Mouse (Mus musculus): ENCODE data around the gene Dock9. TPM values are rescaled to one million over a fixed set of nuclear protein-coding genes. Genes with fewer than 3 reads are reported as not detected.

Dock9 gene
- polyA plus RNA-seq, 1 experiment: 41.9 TPM

DNA sequence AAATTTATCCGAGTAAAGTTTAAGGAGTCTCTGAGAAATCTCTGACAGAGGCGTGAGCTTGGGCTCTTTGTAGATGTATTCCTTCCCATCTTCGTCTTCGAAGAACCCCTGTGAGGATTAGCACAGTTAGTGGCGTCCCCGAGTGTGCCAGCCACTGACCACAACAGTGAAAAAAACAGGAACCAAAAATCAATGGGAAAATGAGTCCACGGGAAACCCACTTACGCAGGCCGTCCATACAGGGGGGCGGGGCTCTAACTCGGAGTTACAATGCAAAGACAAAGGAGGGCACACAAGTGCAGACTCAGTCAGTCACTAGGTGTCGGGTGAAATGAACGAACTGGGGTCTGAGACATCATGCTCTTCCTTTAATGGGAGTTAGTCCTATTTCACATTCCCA, 238.6 kb downstream of the Dock9 start:
- H3K4me3 ChIP-seq (ENCODE audit: insufficient read depth, low read depth, low read length): no peak overlapping the region
- TF ChIP-seq CTCF (conservative IDR thresholded peaks at IDR 0.05; ENCODE audit: insufficient read depth, insufficient read length, low read depth, low read length): no peak
- no peak for TF ChIP-seq POLR2A (IDR thresholded peaks at IDR 0.05; ENCODE audit: low read depth, low read length)
- peaks cover 2% of the 10 kb centered on the region for H3K36me3 ChIP-seq (ENCODE audit: control insufficient read depth, insufficient read depth, low read length)
- H3K4me1 ChIP-seq (ENCODE audit: control insufficient read depth, insufficient read depth, low read length): no peaks in the 10 kb centered on the region
- H3K27ac ChIP-seq (ENCODE audit: insufficient read depth, low read depth, low read length): no peak overlapping the region
- WGBS: 83% methylated on average over 13 of the region's 13 CpGs
- no peaks in the 10 kb centered on the region for H3K27me3 ChIP-seq (replicated peaks; ENCODE audit: control insufficient read depth, insufficient read depth, low read length)
- no peak for DNase-seq

DNA sequence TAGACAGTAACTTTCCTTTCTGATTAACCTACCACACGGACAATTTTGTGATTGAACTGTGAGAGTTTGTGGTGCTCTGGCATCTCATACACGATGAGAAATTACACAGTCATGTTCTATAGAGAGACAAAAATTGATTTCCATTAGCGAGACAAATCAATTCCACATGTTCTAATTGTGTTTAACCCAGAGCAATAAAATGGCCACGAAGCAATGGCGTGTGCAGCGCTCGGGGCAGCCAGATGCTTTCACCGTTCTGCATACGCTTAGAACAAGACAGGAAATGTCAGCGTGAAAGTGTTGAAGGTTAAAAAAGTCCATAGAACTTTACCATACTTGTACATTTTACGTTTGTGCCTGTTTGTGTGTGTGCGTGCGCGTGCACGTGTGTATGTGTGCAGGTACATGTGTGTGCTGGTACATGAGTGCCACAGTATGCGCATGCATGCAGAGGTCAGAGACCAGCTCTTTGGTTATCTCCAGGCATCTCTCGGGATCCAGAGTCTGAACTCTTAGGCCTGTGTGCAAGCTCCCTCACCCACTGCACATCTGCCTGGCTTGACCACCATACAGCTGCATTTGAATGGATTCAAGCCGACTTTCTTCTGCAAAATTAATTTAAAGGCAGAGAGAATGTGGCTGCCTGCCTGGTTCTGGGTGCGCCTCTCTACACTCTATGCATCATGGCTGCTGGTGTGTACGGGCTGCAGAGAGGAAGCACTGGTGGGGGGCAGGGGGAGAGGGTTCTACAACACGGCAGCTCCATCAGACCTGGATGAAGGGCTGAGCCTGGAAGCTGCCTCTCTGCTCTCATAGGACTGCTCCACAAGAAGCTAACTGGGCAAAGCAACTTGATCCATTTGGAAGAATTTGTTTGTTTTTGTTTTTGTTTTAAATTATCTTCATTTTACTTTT, 241.0 kb downstream of the Dock9 start:
- 92% methylated on average over 21 of the region's 21 CpGs for WGBS
- no peak overlapping the region for H3K4me3 ChIP-seq (ENCODE audit: insufficient read depth, low read depth, low read length)
- no peak for DNase-seq
- H3K36me3 ChIP-seq (ENCODE audit: control insufficient read depth, insufficient read depth, low read length): peaks cover 2% of the 10 kb centered on the region
- H3K27me3 ChIP-seq (replicated peaks; ENCODE audit: control insufficient read depth, insufficient read depth, low read length): no peaks in the 10 kb centered on the region
- H3K27ac ChIP-seq (ENCODE audit: insufficient read depth, low read depth, low read length): no peak overlapping the region
- H3K4me1 ChIP-seq (ENCODE audit: control insufficient read depth, insufficient read depth, low read length): no peaks in the 10 kb centered on the region
- TF ChIP-seq POLR2A (IDR thresholded peaks at IDR 0.05; ENCODE audit: low read depth, low read length) (no peak), CTCF (conservative IDR thresholded peaks at IDR 0.05; ENCODE audit: insufficient read depth, insufficient read length, low read depth, low read length) (no peak)

DNA sequence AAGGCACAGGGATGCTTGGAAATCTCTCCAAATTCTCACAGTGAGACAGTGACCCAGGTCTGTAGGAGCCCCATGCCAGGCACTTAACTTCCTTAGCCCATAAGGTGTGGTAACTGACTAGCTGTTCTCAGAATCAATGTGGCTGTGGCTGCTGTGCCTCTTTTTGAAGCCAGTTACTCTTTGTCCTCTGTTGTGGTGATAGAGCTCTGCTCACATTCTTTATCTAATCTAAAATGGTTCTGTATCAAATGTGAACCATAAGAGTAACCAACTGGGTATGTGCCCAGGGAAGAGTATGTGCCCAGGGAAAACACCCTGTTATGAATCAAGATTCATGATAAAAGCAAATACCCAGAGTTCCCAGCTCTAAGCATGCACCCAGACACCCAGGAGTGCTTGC, 243.9 kb downstream of the Dock9 start:
- Histone ChIP-seq H3K27me3 (replicated peaks; ENCODE audit: control insufficient read depth, insufficient read depth, low read length) (no peaks in the 10 kb centered on the region), H3K36me3 (ENCODE audit: control insufficient read depth, insufficient read depth, low read length) (peaks cover 3% of the 10 kb centered on the region), H3K27ac (ENCODE audit: insufficient read depth, low read depth, low read length) (no peak overlapping the region), H3K4me3 (ENCODE audit: insufficient read depth, low read depth, low read length) (no peak overlapping the region), H3K4me1 (ENCODE audit: control insufficient read depth, insufficient read depth, low read length) (no peaks in the 10 kb centered on the region)
- TF ChIP-seq CTCF (conservative IDR thresholded peaks at IDR 0.05; ENCODE audit: insufficient read depth, insufficient read length, low read depth, low read length) (no peak), POLR2A (IDR thresholded peaks at IDR 0.05; ENCODE audit: low read depth, low read length) (no peak)
- no peak for DNase-seq

DNA sequence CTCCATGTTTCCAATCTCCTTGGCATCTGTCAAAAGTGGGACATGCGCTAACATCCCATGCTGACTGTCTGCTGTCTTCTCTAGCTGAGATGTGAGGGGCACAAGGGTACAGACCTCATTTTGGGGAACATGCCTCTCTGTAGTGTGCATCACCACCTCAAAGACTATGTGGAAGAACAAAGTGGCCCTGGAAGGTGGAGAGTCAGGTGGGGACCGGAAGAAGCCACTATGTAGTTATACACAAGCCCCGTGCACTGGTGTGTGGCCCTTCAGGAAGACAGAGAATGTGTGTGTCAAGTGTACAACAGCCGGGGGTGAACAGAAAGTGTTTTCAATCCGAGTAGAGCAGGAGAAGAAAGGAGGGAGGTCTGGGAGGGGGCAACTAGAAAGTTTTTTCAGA, 245.1 kb downstream of the Dock9 start:
- Histone ChIP-seq H3K36me3 (ENCODE audit: control insufficient read depth, insufficient read depth, low read length) (peaks cover 3% of the 10 kb centered on the region), H3K4me3 (ENCODE audit: insufficient read depth, low read depth, low read length) (no peak overlapping the region), H3K27ac (ENCODE audit: insufficient read depth, low read depth, low read length) (no peak overlapping the region), H3K4me1 (ENCODE audit: control insufficient read depth, insufficient read depth, low read length) (no peaks in the 10 kb centered on the region), H3K27me3 (replicated peaks; ENCODE audit: control insufficient read depth, insufficient read depth, low read length) (no peaks in the 10 kb centered on the region)
- no peak for DNase-seq
- TF ChIP-seq CTCF (conservative IDR thresholded peaks at IDR 0.05; ENCODE audit: insufficient read depth, insufficient read length, low read depth, low read length): no peak
- no peak for TF ChIP-seq POLR2A (IDR thresholded peaks at IDR 0.05; ENCODE audit: low read depth, low read length)
- 86% methylated on average over 5 of the region's 5 CpGs for WGBS

DNA sequence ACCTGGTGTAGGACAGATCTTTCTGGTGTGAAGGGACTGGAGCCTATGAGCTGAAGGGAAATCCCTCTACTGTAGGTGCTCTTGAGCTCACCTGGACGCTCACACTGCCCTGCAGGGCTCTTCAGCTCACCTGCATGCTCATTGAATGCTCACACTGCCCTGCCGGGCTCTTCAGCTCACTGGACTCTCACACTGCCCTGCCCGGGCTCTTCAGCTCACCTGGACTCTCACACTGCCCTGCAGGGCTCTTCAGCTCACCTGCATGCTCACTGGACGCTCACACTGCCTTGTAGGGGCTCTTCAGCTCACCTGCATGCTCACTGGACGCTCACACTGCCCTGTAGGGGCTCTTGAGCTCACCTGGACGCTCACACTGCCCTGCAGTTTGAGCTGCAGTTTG, 247.8 kb downstream of the Dock9 start:
- no peaks in the 10 kb centered on the region for H3K27me3 ChIP-seq (replicated peaks; ENCODE audit: control insufficient read depth, insufficient read depth, low read length)
- TF ChIP-seq CTCF (conservative IDR thresholded peaks at IDR 0.05; ENCODE audit: insufficient read depth, insufficient read length, low read depth, low read length) (no peak), POLR2A (IDR thresholded peaks at IDR 0.05; ENCODE audit: low read depth, low read length) (no peak)
- no peak overlapping the region for H3K27ac ChIP-seq (ENCODE audit: insufficient read depth, low read depth, low read length)
- 94% methylated on average over 6 of the region's 6 CpGs for WGBS
- H3K4me1 ChIP-seq (ENCODE audit: control insufficient read depth, insufficient read depth, low read length): peaks cover 3% of the 10 kb centered on the region; the same call in 1 of the 2 replicates
- no peak overlapping the region for H3K4me3 ChIP-seq (ENCODE audit: insufficient read depth, low read depth, low read length)
- no peak for DNase-seq
- peaks cover 3% of the 10 kb centered on the region for H3K36me3 ChIP-seq (ENCODE audit: control insufficient read depth, insufficient read depth, low read length)

DNA sequence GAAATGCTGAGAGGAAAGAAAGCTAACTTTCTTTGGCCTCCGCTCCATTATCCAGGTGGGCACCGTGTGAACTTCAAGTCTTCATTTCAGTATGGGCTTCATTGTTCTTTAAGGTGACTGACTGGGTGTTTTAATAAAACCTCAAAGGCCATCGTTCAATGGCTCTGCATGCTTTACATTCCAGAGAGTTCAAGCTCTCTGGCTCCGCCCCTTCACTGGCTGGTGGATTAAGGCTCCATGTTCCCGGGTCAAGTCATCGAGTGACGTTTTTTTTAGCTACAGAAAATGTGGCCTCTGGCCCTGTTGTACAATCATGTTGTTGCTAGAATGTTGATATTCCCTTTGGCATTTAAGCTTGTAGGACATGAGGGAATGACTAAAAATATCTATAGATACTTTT, 249.9 kb downstream of the Dock9 start:
- peaks cover 3% of the 10 kb centered on the region; the same call in 1 of the 2 replicates for H3K4me1 ChIP-seq (ENCODE audit: control insufficient read depth, insufficient read depth, low read length)
- DNase-seq: peak; percentile 67
- 38% methylated on average over 7 of the region's 7 CpGs for WGBS
- no peak overlapping the region for H3K4me3 ChIP-seq (ENCODE audit: insufficient read depth, low read depth, low read length)
- TF ChIP-seq POLR2A (IDR thresholded peaks at IDR 0.05; ENCODE audit: low read depth, low read length): no peak
- no peak for TF ChIP-seq CTCF (conservative IDR thresholded peaks at IDR 0.05; ENCODE audit: insufficient read depth, insufficient read length, low read depth, low read length)
- H3K27ac ChIP-seq (ENCODE audit: insufficient read depth, low read depth, low read length): no peak overlapping the region
- H3K36me3 ChIP-seq (ENCODE audit: control insufficient read depth, insufficient read depth, low read length): peaks cover 3% of the 10 kb centered on the region
- H3K27me3 ChIP-seq (replicated peaks; ENCODE audit: control insufficient read depth, insufficient read depth, low read length): no peaks in the 10 kb centered on the region

DNA sequence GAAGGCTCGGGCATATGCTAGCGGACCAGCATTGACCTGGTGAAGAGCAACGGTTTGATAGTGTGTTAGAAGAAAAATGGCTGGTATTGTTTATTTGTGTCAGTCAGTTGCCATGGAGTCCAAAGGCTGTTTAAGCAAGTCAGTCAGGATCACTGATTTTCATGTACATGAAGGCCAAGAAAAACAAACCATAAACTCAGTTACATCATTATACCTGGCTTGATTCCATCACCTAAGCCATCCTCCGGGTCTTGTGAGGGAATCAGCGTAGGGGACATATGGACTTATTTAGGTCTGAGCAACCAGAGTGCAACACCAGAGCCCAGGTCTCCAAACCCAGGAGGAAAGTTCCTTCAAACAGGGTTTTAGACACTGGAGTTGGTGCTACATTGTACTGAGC, 251.0 kb downstream of the Dock9 start:
- peak; percentile 31 for DNase-seq
- no peak overlapping the region for H3K4me3 ChIP-seq (ENCODE audit: insufficient read depth, low read depth, low read length)

More for the DNA sequence above, 251.0 kb downstream of the Dock9 start:
- Histone ChIP-seq H3K27ac (ENCODE audit: insufficient read depth, low read depth, low read length) (no peak overlapping the region), H3K4me1 (ENCODE audit: control insufficient read depth, insufficient read depth, low read length) (peaks cover 3% of the 10 kb centered on the region; the same call in 1 of the 2 replicates), H3K27me3 (replicated peaks; ENCODE audit: control insufficient read depth, insufficient read depth, low read length) (no peaks in the 10 kb centered on the region), H3K36me3 (ENCODE audit: control insufficient read depth, insufficient read depth, low read length) (peaks cover 5% of the 10 kb centered on the region)
- WGBS: 66% methylated on average over 5 of the region's 5 CpGs
- TF ChIP-seq CTCF (conservative IDR thresholded peaks at IDR 0.05; ENCODE audit: insufficient read depth, insufficient read length, low read depth, low read length) (no peak), POLR2A (IDR thresholded peaks at IDR 0.05; ENCODE audit: low read depth, low read length) (no peak)
